Mouse (Mus musculus) cerebellum, adult 2 months (tissue): ENCODE data around the gene Top1. TPM values are rescaled to one million over a fixed set of nuclear protein-coding genes. Genes with fewer than 3 reads are reported as not detected.

ENCODE experiments used
- DNase-seq, 2 experiments: peaks; one replicate each; pipeline ENCODE4 v3.0.0; 2021
- H3K27ac ChIP-seq: fragments of 200-500 bp; 2 replicates; pipeline ENCODE4 v1.5.1; 2012; ENCODE audit warnings: low read length, control low read depth, inconsistent platforms; ENCODE audit not compliant: insufficient read depth
- H3K27me3 ChIP-seq: fragments of 200-500 bp; 2 replicates; pipeline ENCODE4 v1.6.1; 2012; ENCODE audit warnings: inconsistent platforms, mild to moderate bottlenecking, low read length, moderate library complexity; ENCODE audit not compliant: control insufficient read depth, insufficient read depth
- H3K4me1 ChIP-seq: fragments of 200-500 bp; 2 replicates; pipeline ENCODE4 v1.6.1; 2011; ENCODE audit warnings: low read length; ENCODE audit not compliant: control insufficient read depth, insufficient read depth
- H3K4me3 ChIP-seq: fragments of 200-500 bp; replicated peaks from 2 replicates; pipeline ENCODE3; 2011; ENCODE audit warnings: mild to moderate bottlenecking, low read depth, low read length, control low read depth; ENCODE audit not compliant: insufficient read depth
- CTCF ChIP-seq: fragments of 200-500 bp; IDR thresholded peaks from 2 replicates; pipeline ENCODE4 v1.5.1; 2011; ENCODE audit warnings: low read depth, mild to moderate bottlenecking, control low read depth, low read length, moderate library complexity, borderline replicate concordance; ENCODE audit not compliant: insufficient read depth
- POLR2A ChIP-seq: fragments of 200-500 bp; IDR thresholded peaks from 2 replicates; pipeline ENCODE4 v1.6.1; 2011; ENCODE audit warnings: low read length, control low read depth, borderline replicate concordance; ENCODE audit not compliant: insufficient read depth
- WGBS: fragments of 180-500 bp; shearing (Covaris S2); methylation state at CpG from one replicate; pipeline ENCODE4 v1.1.7; 2018; 5-methylcytosine and 5-hydroxymethylcytosine counted together
- polyA plus RNA-seq: library from polyadenylated mRNA; depleted of rRNA; stranded (reverse); fragments of >200 nt; gene quantifications from 2 replicates; pipeline ENCODE4 v1.2.3, GENCODE M21; 2012

The Top1 gene
- polyA plus RNA-seq, 1 experiment, result 29.4 TPM

- H3K4me1 ChIP-seq, result peaks cover 2% of the 10 kb centered on the region; the same call in 1 of the 2 replicates
- no peak overlapping the region for H3K27ac ChIP-seq
- 91% methylated on average over 11 of the region's 11 CpGs for WGBS
- H3K4me3 ChIP-seq, result no peak overlapping the region
- DNase-seq, result no peak
- TF ChIP-seq CTCF (no peak), POLR2A (no peak)
- H3K27me3 ChIP-seq, result no peaks in the 10 kb centered on the region
These were observed 18.3 kb upstream of the Top1 start for GRCm38 (mm10) chr2:160627207-160628025.

- WGBS, result 73% methylated on average over 5 of the region's 5 CpGs
- no peaks in the 10 kb centered on the region for H3K27me3 ChIP-seq
These were observed 17.6 kb upstream of the Top1 start for GRCm38 (mm10) chr2:160628055-160628454.

GRCm38 (mm10) chr2:160628666-160629527 is 16.8 kb upstream of the Top1 start:
- DNase-seq, result no peak
- Histone ChIP-seq H3K27me3 (no peaks in the 10 kb centered on the region), H3K27ac (no peak overlapping the region), H3K4me1 (no peaks in the 10 kb centered on the region), H3K4me3 (no peak overlapping the region)
- WGBS, result 90% methylated on average over 12 of the region's 12 CpGs
- TF ChIP-seq CTCF, result no peak
- no peak for TF ChIP-seq POLR2A

More at GRCm38 (mm10) chr2:160628055-160628454, 17.6 kb upstream of the Top1 start:
- Histone ChIP-seq H3K27ac (no peak overlapping the region), H3K4me3 (no peak overlapping the region), H3K4me1 (no peaks in the 10 kb centered on the region)
- no peak for DNase-seq
- TF ChIP-seq POLR2A (no peak), CTCF (no peak)

- WGBS, result 88% methylated on average over 8 of the region's 8 CpGs
- DNase-seq, result no peak
- Histone ChIP-seq H3K4me1 (no peaks in the 10 kb centered on the region), H3K27me3 (no peaks in the 10 kb centered on the region), H3K4me3 (no peak overlapping the region), H3K27ac (no peak overlapping the region)
- TF ChIP-seq CTCF (no peak), POLR2A (no peak)
These were observed 16.2 kb upstream of the Top1 start for GRCm38 (mm10) chr2:160629528-160629830.

- no peak overlapping the region for H3K4me3 ChIP-seq
- TF ChIP-seq CTCF, result no peak
- TF ChIP-seq POLR2A, result no peak
- no peak overlapping the region for H3K27ac ChIP-seq
- 92% methylated on average over 9 of the region's 9 CpGs for WGBS
- no peaks in the 10 kb centered on the region for H3K4me1 ChIP-seq
- DNase-seq, result no peak
- H3K27me3 ChIP-seq, result no peaks in the 10 kb centered on the region
These were observed 14.7 kb upstream of the Top1 start for GRCm38 (mm10) chr2:160630872-160631597.

DNA sequence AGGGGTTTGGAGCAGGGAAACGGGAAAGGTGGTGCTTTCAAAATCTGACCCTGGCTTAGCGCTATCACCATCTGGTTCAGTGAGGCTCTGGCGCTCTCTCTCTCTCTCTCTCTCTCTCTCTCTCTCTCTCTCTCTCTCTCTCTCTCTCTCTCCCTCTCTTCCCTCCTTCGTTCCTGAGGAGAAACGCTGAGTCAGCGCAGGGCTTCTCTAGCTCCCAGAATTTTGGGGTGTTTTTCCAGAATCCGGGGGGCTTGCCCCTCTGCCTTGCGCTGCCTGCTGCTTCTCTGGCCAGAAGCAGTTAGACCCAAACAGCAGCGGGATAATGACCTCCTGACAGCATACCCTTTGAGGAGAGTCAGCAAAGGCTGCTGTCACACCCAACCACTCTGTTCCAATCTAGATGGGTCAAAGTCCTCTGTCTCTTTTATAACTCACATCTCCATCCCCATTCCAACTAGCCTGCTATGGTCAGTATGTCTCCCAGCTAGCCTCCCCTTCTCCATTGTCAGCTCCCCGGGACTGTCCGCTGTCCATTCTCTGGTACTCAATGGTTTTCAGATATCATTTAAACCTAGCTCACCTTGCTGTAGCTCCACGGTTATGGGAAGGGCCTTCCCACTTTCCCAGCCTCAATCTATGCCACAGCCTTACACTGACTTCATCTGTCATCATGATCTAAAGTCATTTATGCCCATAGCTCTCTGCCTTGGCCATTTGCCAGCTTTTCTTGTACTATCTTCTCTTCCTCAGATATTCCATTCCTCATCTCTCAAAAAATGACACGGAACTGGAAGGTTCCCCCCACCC is 5.6 kb upstream of the Top1 start:
- TF ChIP-seq POLR2A, result no peak
- TF ChIP-seq CTCF, result no peak
- H3K27me3 ChIP-seq, result no peaks in the 10 kb centered on the region
- no peak overlapping the region for H3K4me3 ChIP-seq
- no peak for DNase-seq
- 67% methylated on average over 13 of the region's 13 CpGs for WGBS
- no peak overlapping the region for H3K27ac ChIP-seq
- no peaks in the 10 kb centered on the region for H3K4me1 ChIP-seq

GRCm38 (mm10) chr2:160641176-160641575 is 4.5 kb upstream of the Top1 start:
- Histone ChIP-seq H3K4me3 (no peak overlapping the region), H3K27me3 (no peaks in the 10 kb centered on the region), H3K4me1 (no peaks in the 10 kb centered on the region), H3K27ac (no peak overlapping the region)
- TF ChIP-seq CTCF (no peak), POLR2A (no peak)
- WGBS, result 3% methylated on average over 2 of the region's 2 CpGs
- DNase-seq, result no peak
